Mouse (Mus musculus): ENCODE measurements around the gene Ccdc187. TPM values are rescaled to one million over a fixed set of nuclear protein-coding genes. Genes with fewer than 3 reads are reported as not detected.

Gene Ccdc187
- polyA plus RNA-seq, 2 experiments: 0.03 to 0.26 TPM

- Histone ChIP-seq H3K27me3 (ENCODE audit: control insufficient read depth, insufficient read depth, low read length) (no peaks in the 10 kb centered on the region), H3K36me3 (ENCODE audit: control insufficient read depth, insufficient read depth, low read length) (no peaks in the 10 kb centered on the region), H3K27ac (replicated peaks; ENCODE audit: low read depth, low read length) (no peak overlapping the region), H3K4me3 (replicated peaks; ENCODE audit: low read length) (no peak overlapping the region), H3K4me2 (replicated peaks; ENCODE audit: low read depth, low read length, severe bottlenecking) (no peak overlapping the region), H3K4me1 (ENCODE audit: control insufficient read depth, insufficient read depth, low read length) (peaks cover 39% of the 10 kb centered on the region), H3K9ac (ENCODE audit: low read depth, low read length, severe bottlenecking) (no peak overlapping the region), H3K9me3 (ENCODE audit: control insufficient read depth, low read length) (no peaks in the 10 kb centered on the region)
- no peak for DNase-seq (ENCODE audit: low spot score)
- no peak for ATAC-seq (ENCODE audit: low FRiP score, low read depth)
- WGBS: 66% methylated on average over 5 of the region's 5 CpGs
- no peak for TF ChIP-seq POLR2A (IDR thresholded peaks at IDR 0.05; ENCODE audit: borderline replicate concordance, extremely low read depth, insufficient read depth, insufficient read length)
Measured at GRCm38 (mm10) chr2:26311936-26312335, 17.6 kb upstream of the Ccdc187 start.

GRCm38 (mm10) chr2:26309739-26310138, 15.4 kb upstream of the Ccdc187 start:
- Histone ChIP-seq H3K4me1 (ENCODE audit: control insufficient read depth, insufficient read depth, low read length) (peaks cover 27% of the 10 kb centered on the region), H3K27me3 (ENCODE audit: control insufficient read depth, insufficient read depth, low read length) (no peaks in the 10 kb centered on the region), H3K9me3 (ENCODE audit: control insufficient read depth, low read length) (no peaks in the 10 kb centered on the region), H3K9ac (ENCODE audit: low read depth, low read length, severe bottlenecking) (no peak overlapping the region; the same call in 1 of the 2 replicates), H3K4me3 (replicated peaks; ENCODE audit: low read length) (no peak overlapping the region), H3K36me3 (ENCODE audit: control insufficient read depth, insufficient read depth, low read length) (no peaks in the 10 kb centered on the region), H3K4me2 (replicated peaks; ENCODE audit: low read depth, low read length, severe bottlenecking) (peak overlapping the region; percentile 29), H3K27ac (replicated peaks; ENCODE audit: low read depth, low read length) (peak overlapping the region; percentile 91)
- ATAC-seq (ENCODE audit: low FRiP score, low read depth) (peak; percentile 95), DNase-seq (ENCODE audit: low spot score) (peak; percentile 88)
- TF ChIP-seq POLR2A (IDR thresholded peaks at IDR 0.05; ENCODE audit: borderline replicate concordance, extremely low read depth, insufficient read depth, insufficient read length): no peak
- 6% methylated on average over 10 of the region's 10 CpGs for WGBS

- 84% methylated on average over 3 of the region's 3 CpGs for WGBS
- Histone ChIP-seq H3K9ac (ENCODE audit: low read depth, low read length, severe bottlenecking) (no peak overlapping the region), H3K4me1 (ENCODE audit: control insufficient read depth, insufficient read depth, low read length) (peaks cover 16% of the 10 kb centered on the region)
Measured at GRCm38 (mm10) chr2:26306702-26307101, 12.3 kb upstream of the Ccdc187 start.

GRCm38 (mm10) chr2:26305555-26305954, 11.2 kb upstream of the Ccdc187 start:
- Histone ChIP-seq H3K4me2 (replicated peaks; ENCODE audit: low read depth, low read length, severe bottlenecking) (no peak overlapping the region), H3K36me3 (ENCODE audit: control insufficient read depth, insufficient read depth, low read length) (no peaks in the 10 kb centered on the region), H3K4me3 (replicated peaks; ENCODE audit: low read length) (no peak overlapping the region), H3K9me3 (ENCODE audit: control insufficient read depth, low read length) (no peaks in the 10 kb centered on the region), H3K27me3 (ENCODE audit: control insufficient read depth, insufficient read depth, low read length) (no peaks in the 10 kb centered on the region), H3K9ac (ENCODE audit: low read depth, low read length, severe bottlenecking) (no peak overlapping the region), H3K4me1 (ENCODE audit: control insufficient read depth, insufficient read depth, low read length) (peaks cover 16% of the 10 kb centered on the region), H3K27ac (replicated peaks; ENCODE audit: low read depth, low read length) (no peak overlapping the region)
- ATAC-seq (ENCODE audit: low FRiP score, low read depth) (no peak), DNase-seq (ENCODE audit: low spot score) (no peak)
- WGBS: 73% methylated on average over 2 of the region's 2 CpGs
- no peak for TF ChIP-seq POLR2A (IDR thresholded peaks at IDR 0.05; ENCODE audit: borderline replicate concordance, extremely low read depth, insufficient read depth, insufficient read length)

More at GRCm38 (mm10) chr2:26306702-26307101, 12.3 kb upstream of the Ccdc187 start:
- no peak overlapping the region for H3K4me2 ChIP-seq (replicated peaks; ENCODE audit: low read depth, low read length, severe bottlenecking)
- no peak overlapping the region for H3K27ac ChIP-seq (replicated peaks; ENCODE audit: low read depth, low read length)
- no peaks in the 10 kb centered on the region for H3K9me3 ChIP-seq (ENCODE audit: control insufficient read depth, low read length)
- H3K36me3 ChIP-seq (ENCODE audit: control insufficient read depth, insufficient read depth, low read length): no peaks in the 10 kb centered on the region
- H3K27me3 ChIP-seq (ENCODE audit: control insufficient read depth, insufficient read depth, low read length): no peaks in the 10 kb centered on the region
- ATAC-seq (ENCODE audit: low FRiP score, low read depth) (no peak), DNase-seq (ENCODE audit: low spot score) (no peak)
- no peak for TF ChIP-seq POLR2A (IDR thresholded peaks at IDR 0.05; ENCODE audit: borderline replicate concordance, extremely low read depth, insufficient read depth, insufficient read length)
- no peak overlapping the region for H3K4me3 ChIP-seq (replicated peaks; ENCODE audit: low read length)

- Histone ChIP-seq H3K36me3 (ENCODE audit: control insufficient read depth, insufficient read depth, low read length) (no peaks in the 10 kb centered on the region), H3K27me3 (ENCODE audit: control insufficient read depth, insufficient read depth, low read length) (no peaks in the 10 kb centered on the region), H3K4me3 (replicated peaks; ENCODE audit: low read length) (no peak overlapping the region), H3K4me1 (ENCODE audit: control insufficient read depth, insufficient read depth, low read length) (peaks cover 11% of the 10 kb centered on the region), H3K9ac (ENCODE audit: low read depth, low read length, severe bottlenecking) (no peak overlapping the region), H3K27ac (replicated peaks; ENCODE audit: low read depth, low read length) (no peak overlapping the region), H3K4me2 (replicated peaks; ENCODE audit: low read depth, low read length, severe bottlenecking) (no peak overlapping the region), H3K9me3 (ENCODE audit: control insufficient read depth, low read length) (no peaks in the 10 kb centered on the region)
- no peak for ATAC-seq (ENCODE audit: low FRiP score, low read depth)
- TF ChIP-seq POLR2A (IDR thresholded peaks at IDR 0.05; ENCODE audit: borderline replicate concordance, extremely low read depth, insufficient read depth, insufficient read length): no peak
- WGBS: 44% methylated on average over 1 of the region's 1 CpGs
- DNase-seq (ENCODE audit: low spot score): no peak
Measured at GRCm38 (mm10) chr2:26304711-26305110, 10.4 kb upstream of the Ccdc187 start.

- Histone ChIP-seq H3K36me3 (ENCODE audit: control insufficient read depth, insufficient read depth, low read length) (no peaks in the 10 kb centered on the region), H3K4me2 (replicated peaks; ENCODE audit: low read depth, low read length, severe bottlenecking) (no peak overlapping the region), H3K9ac (ENCODE audit: low read depth, low read length, severe bottlenecking) (no peak overlapping the region), H3K27me3 (ENCODE audit: control insufficient read depth, insufficient read depth, low read length) (no peaks in the 10 kb centered on the region), H3K4me3 (replicated peaks; ENCODE audit: low read length) (no peak overlapping the region), H3K4me1 (ENCODE audit: control insufficient read depth, insufficient read depth, low read length) (no peaks in the 10 kb centered on the region), H3K9me3 (ENCODE audit: control insufficient read depth, low read length) (no peaks in the 10 kb centered on the region), H3K27ac (replicated peaks; ENCODE audit: low read depth, low read length) (no peak overlapping the region)
- no peak for TF ChIP-seq POLR2A (IDR thresholded peaks at IDR 0.05; ENCODE audit: borderline replicate concordance, extremely low read depth, insufficient read depth, insufficient read length)
- 85% methylated on average over 10 of the region's 10 CpGs for WGBS
- no peak for DNase-seq (ENCODE audit: low spot score)
- no peak for ATAC-seq (ENCODE audit: low FRiP score, low read depth)
Measured at GRCm38 (mm10) chr2:26302005-26302503, 7.7 kb upstream of the Ccdc187 start.
